Mouse (Mus musculus): Measurements from ENCODE around the gene F3. TPM values are rescaled to one million over a fixed set of nuclear protein-coding genes. Genes with fewer than 3 reads are reported as not detected.

The F3 gene
- polyA plus RNA-seq, 1 experiment, result 6.3 TPM

DNA sequence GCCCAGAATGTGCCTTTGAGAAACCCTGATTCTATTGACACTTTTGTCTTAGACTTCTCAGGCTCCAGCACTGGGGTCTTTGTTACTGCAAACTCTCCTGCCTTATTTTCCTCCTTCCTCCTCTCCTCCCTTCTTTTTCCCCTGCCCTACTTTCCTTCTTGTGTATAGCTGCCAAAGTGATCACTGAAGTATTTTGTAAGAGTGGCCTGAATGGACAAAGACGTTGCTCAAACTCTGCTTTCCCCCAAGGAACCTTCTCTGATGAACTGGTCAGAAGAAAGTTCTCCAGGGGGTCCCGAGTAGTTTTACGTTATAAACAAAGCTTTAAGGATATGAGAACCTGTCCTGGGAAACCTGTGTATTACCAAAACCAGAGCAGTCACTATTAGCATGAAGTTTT, 3.6 kb upstream of the F3 start:
- 93% methylated on average over 3 of the region's 3 CpGs for WGBS
- H3K4me3 ChIP-seq (ENCODE audit: control insufficient read depth, insufficient read depth, low read length), result no peak overlapping the region
- peaks cover 8% of the 10 kb centered on the region for H3K4me1 ChIP-seq (replicated peaks; ENCODE audit: control insufficient read depth, insufficient read depth, low read length)
- H3K27me3 ChIP-seq (ENCODE audit: control insufficient read depth, insufficient read depth, low read length), result no peaks in the 10 kb centered on the region
- DNase-seq, result no peak
- H3K36me3 ChIP-seq (ENCODE audit: control insufficient read depth, insufficient read depth, low read length), result no peaks in the 10 kb centered on the region
- H3K27ac ChIP-seq (ENCODE audit: control insufficient read depth, insufficient read depth, low read length), result no peak overlapping the region
- no peak for TF ChIP-seq CTCF (IDR thresholded peaks at IDR 0.05; ENCODE audit: borderline replicate concordance, control insufficient read depth, extremely low read depth, insufficient read depth, low read length, poor library complexity)
- TF ChIP-seq POLR2A (IDR thresholded peaks at IDR 0.05; ENCODE audit: control insufficient read depth, extremely low read depth, insufficient read depth, low read length, poor library complexity), result no peak

DNA sequence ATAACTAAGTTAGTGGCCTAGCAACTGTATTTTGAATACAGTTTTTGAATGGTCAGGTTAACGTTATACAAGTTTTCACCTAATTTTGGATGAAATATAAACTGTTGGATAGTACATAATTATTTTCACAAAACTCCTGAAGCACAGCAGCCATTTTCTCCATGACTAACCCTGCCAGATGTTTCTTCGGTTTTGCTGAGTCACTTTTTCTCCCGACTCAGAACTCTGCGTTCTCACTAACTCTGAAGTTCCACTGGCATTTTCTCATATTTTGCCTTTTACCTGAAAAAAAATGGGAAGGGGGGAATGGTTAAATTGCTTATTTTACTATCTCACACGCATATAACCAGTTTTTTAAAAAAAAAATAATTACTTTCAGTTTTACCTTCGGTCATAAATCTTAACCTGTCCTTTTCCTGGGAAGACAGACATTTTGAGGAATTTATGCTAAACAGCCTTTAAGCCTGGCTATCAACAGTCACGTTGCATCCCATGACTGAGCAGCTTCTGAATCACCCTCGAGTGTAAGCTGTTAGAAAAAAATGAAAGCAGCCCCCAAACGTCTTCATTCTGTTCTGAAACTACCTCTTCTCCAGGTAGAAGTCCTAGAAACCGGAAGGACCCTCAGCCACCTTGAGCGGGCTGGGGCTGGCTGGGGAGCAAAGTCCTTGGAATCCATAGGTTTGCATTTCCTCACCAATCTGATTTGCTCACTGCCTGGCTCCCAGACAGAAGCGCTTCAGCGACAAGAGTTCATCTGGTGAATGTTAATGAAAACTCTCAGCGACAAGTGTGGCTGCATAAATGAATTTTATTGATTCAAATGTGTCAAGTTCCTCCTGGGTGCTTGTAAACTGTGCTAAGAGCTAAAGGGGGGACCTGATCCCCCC, 2.3 kb upstream of the F3 start:
- Histone ChIP-seq H3K4me1 (replicated peaks; ENCODE audit: control insufficient read depth, insufficient read depth, low read length) (peaks cover 8% of the 10 kb centered on the region), H3K27ac (ENCODE audit: control insufficient read depth, insufficient read depth, low read length) (no peak overlapping the region), H3K27me3 (ENCODE audit: control insufficient read depth, insufficient read depth, low read length) (no peaks in the 10 kb centered on the region), H3K36me3 (ENCODE audit: control insufficient read depth, insufficient read depth, low read length) (no peaks in the 10 kb centered on the region), H3K4me3 (ENCODE audit: control insufficient read depth, insufficient read depth, low read length) (no peak overlapping the region)
- WGBS, result 21% methylated on average over 14 of the region's 14 CpGs
- no peak for DNase-seq
- no peak for TF ChIP-seq POLR2A (IDR thresholded peaks at IDR 0.05; ENCODE audit: control insufficient read depth, extremely low read depth, insufficient read depth, low read length, poor library complexity)
- no peak for TF ChIP-seq CTCF (IDR thresholded peaks at IDR 0.05; ENCODE audit: borderline replicate concordance, control insufficient read depth, extremely low read depth, insufficient read depth, low read length, poor library complexity)

DNA sequence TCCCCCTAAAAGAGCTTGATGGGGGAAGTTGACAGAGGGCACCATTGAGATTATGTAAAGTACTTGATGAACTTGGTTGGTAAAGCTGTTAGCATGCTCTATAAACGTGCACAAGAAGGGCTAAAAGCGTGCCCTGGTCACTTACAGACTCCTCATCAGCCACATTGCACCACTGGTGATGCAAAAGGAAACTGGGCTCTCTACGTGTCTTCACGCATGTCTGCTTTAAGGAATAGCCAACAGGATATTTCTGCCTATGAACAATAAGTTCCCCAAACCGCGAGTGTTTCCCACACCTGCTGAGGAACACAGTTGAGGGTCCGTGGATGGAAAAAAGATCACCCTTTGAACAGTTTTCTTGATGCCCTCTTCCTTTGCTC, 1.7 kb upstream of the F3 start:
- WGBS, result 26% methylated on average over 7 of the region's 7 CpGs
- Histone ChIP-seq H3K36me3 (ENCODE audit: control insufficient read depth, insufficient read depth, low read length) (no peaks in the 10 kb centered on the region), H3K4me1 (replicated peaks; ENCODE audit: control insufficient read depth, insufficient read depth, low read length) (peaks cover 8% of the 10 kb centered on the region), H3K27me3 (ENCODE audit: control insufficient read depth, insufficient read depth, low read length) (no peaks in the 10 kb centered on the region), H3K4me3 (ENCODE audit: control insufficient read depth, insufficient read depth, low read length) (no peak overlapping the region), H3K27ac (ENCODE audit: control insufficient read depth, insufficient read depth, low read length) (no peak overlapping the region)
- no peak for DNase-seq
- no peak for TF ChIP-seq POLR2A (IDR thresholded peaks at IDR 0.05; ENCODE audit: control insufficient read depth, extremely low read depth, insufficient read depth, low read length, poor library complexity)
- no peak for TF ChIP-seq CTCF (IDR thresholded peaks at IDR 0.05; ENCODE audit: borderline replicate concordance, control insufficient read depth, extremely low read depth, insufficient read depth, low read length, poor library complexity)

DNA sequence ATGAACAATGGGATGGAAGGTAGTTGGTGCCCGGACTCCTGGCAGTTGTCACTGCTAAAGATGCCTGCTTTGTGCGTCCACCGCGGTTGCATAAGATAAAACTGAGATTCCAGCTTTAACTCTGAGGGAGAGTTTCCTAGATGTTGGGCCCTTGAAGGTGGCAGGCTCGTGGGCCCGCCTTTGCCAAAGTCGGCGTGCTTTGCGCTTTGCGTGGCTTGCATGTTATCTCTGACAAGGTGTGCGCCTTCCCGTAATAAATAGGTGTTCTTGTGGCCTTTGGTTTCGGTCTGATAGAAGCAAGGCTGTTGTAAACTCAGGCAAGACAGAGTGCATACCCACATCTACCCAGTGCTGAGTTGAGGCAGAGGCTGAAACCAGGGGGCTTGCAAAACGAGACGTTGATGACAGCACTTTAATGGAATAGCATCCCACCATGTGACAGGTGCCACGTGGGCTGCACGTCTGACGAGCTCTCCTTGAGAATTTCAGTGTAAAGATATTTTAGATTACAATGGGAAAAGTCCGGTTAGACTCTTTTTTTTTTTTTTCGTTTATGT, 709 bp downstream of the F3 start:
- TF ChIP-seq POLR2A (IDR thresholded peaks at IDR 0.05; ENCODE audit: control insufficient read depth, extremely low read depth, insufficient read depth, low read length, poor library complexity), result no peak
- no peak for TF ChIP-seq CTCF (IDR thresholded peaks at IDR 0.05; ENCODE audit: borderline replicate concordance, control insufficient read depth, extremely low read depth, insufficient read depth, low read length, poor library complexity)
- Histone ChIP-seq H3K27ac (ENCODE audit: control insufficient read depth, insufficient read depth, low read length) (no peak overlapping the region), H3K4me3 (ENCODE audit: control insufficient read depth, insufficient read depth, low read length) (no peak overlapping the region), H3K36me3 (ENCODE audit: control insufficient read depth, insufficient read depth, low read length) (no peaks in the 10 kb centered on the region), H3K27me3 (ENCODE audit: control insufficient read depth, insufficient read depth, low read length) (no peaks in the 10 kb centered on the region), H3K4me1 (replicated peaks; ENCODE audit: control insufficient read depth, insufficient read depth, low read length) (peaks cover 8% of the 10 kb centered on the region)
- DNase-seq, result no peak
- 36% methylated on average over 20 of the region's 20 CpGs for WGBS

DNA sequence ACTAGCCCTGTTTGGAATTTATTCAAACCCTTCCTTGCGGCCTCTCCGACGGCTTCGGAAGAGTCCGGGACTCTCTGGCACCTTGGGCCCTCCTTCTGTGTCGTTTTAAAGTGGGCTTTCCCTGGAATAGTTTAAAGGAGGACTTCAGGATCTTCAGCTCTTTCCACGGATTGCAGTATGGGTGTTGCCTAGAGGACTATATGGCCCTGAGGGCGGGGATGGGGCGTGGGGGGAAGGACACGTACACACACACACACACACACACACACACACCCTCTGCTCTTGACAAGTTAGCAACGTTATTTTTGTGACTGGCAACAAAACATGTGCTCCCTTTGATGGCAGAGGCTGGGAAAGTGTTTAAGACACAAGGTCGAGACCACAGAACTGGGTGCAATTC, 1.2 kb downstream of the F3 start:
- Histone ChIP-seq H3K27me3 (ENCODE audit: control insufficient read depth, insufficient read depth, low read length) (no peaks in the 10 kb centered on the region), H3K4me3 (ENCODE audit: control insufficient read depth, insufficient read depth, low read length) (no peak overlapping the region), H3K36me3 (ENCODE audit: control insufficient read depth, insufficient read depth, low read length) (no peaks in the 10 kb centered on the region), H3K27ac (ENCODE audit: control insufficient read depth, insufficient read depth, low read length) (no peak overlapping the region), H3K4me1 (replicated peaks; ENCODE audit: control insufficient read depth, insufficient read depth, low read length) (peaks cover 8% of the 10 kb centered on the region)
- TF ChIP-seq CTCF (IDR thresholded peaks at IDR 0.05; ENCODE audit: borderline replicate concordance, control insufficient read depth, extremely low read depth, insufficient read depth, low read length, poor library complexity) (no peak), POLR2A (IDR thresholded peaks at IDR 0.05; ENCODE audit: control insufficient read depth, extremely low read depth, insufficient read depth, low read length, poor library complexity) (no peak)
- WGBS, result 73% methylated on average over 12 of the region's 12 CpGs
- no peak for DNase-seq

DNA sequence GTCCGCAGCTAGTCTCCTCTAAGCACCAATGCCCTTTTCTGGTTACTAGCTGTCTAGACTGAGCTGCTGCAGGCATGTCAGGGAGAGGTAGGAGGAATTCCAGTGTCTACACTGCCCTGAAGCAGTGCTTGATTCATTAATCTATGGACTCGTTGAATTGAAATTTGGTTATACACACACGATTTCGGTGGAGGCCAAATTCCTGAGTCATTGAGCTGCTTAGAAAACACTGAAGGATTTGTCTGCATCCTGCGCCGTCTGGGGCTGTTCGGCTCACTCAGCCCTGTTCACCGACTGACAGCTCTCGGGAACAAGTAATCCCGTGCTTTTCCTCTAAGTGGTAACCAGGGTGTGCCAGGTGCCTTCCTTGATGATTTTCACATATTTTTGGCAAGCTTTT, 2.3 kb downstream of the F3 start:
- TF ChIP-seq CTCF (IDR thresholded peaks at IDR 0.05; ENCODE audit: borderline replicate concordance, control insufficient read depth, extremely low read depth, insufficient read depth, low read length, poor library complexity), result no peak
- no peak for TF ChIP-seq POLR2A (IDR thresholded peaks at IDR 0.05; ENCODE audit: control insufficient read depth, extremely low read depth, insufficient read depth, low read length, poor library complexity)
- 95% methylated on average over 10 of the region's 10 CpGs for WGBS
- H3K27me3 ChIP-seq (ENCODE audit: control insufficient read depth, insufficient read depth, low read length), result no peaks in the 10 kb centered on the region
- no peaks in the 10 kb centered on the region for H3K36me3 ChIP-seq (ENCODE audit: control insufficient read depth, insufficient read depth, low read length)
- no peak overlapping the region for H3K4me3 ChIP-seq (ENCODE audit: control insufficient read depth, insufficient read depth, low read length)
- peaks cover 8% of the 10 kb centered on the region for H3K4me1 ChIP-seq (replicated peaks; ENCODE audit: control insufficient read depth, insufficient read depth, low read length)
- no peak for DNase-seq
- no peak overlapping the region for H3K27ac ChIP-seq (ENCODE audit: control insufficient read depth, insufficient read depth, low read length)
